ENCODE assay signal across 9 mouse cellular contexts in the genomic region with DNA sequence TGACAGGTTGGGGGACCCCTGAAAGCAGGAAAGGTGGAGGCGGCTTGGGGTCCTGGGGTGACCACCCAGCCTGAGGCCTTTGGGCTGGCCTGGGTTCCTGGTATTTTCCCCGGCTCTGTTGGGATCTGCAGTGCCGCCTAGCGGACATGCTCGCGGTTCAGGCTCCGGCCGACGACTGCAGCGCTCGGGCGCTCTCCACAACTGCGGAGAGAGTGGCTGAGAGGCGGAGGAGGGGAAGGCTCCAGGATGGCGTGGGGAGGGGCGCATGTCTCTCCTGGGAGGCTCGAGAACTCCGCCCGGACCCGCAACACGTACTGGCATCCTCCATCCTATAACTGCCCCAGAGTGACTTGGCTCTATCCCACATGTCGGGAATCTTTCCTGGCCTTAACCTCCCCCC. TPM values are rescaled to one million over a fixed set of nuclear protein-coding genes. Genes with fewer than 3 reads are reported as not detected.
DNase-seq lines count a peak whose midpoint lies in the region; ATAC-seq and TF ChIP-seq lines count a peak whose summit lies in the region.
"Had no signal": no experiment of that assay in that cellular context is flagged by ENCODE, and none has a peak within 500 bp of the region (broad histone marks: within the 10 kb centered on the region; RNA-seq: fewer than 3 reads in every experiment).

No protein-coding gene starts in this region.

- peak overlapping the region; percentile 77 for H3K4me2 ChIP-seq in embryonic facial prominence, embryonic 13.5 days
- H3K4me2 ChIP-seq in heart, embryonic 11.5 days, result peak overlapping the region; percentile 86
- peak overlapping the region; percentile 39 for H3K4me2 ChIP-seq in kidney, embryonic 14.5 days (replicated peaks; ENCODE audit: low read depth, low read length)
- H3K4me2 ChIP-seq in liver, embryonic 12.5 days, result peak overlapping the region; percentile 41

- TF ChIP-seq POLR2A in thymus, adult 2 months (IDR thresholded peaks at IDR 0.05; ENCODE audit: control insufficient read depth, extremely low read depth, insufficient read depth, low read length, poor library complexity), result no peak

- H3K9ac ChIP-seq in embryonic facial prominence, embryonic 13.5 days, result 0 out of 2 replicates have a peak overlapping the region, but pooled peaks have one; percentile 12
- no peak overlapping the region for H3K9ac ChIP-seq in heart, embryonic 11.5 days (ENCODE audit: low read depth, low read length)
- H3K9ac ChIP-seq in kidney, embryonic 14.5 days (ENCODE audit: low read depth, low read length), result peak overlapping the region; percentile 78; the same call in 1 of the 2 replicates
- no peak overlapping the region for H3K9ac ChIP-seq in liver, embryonic 12.5 days

- 2% methylated on average over 22 of the region's 22 CpGs for WGBS in embryonic facial prominence, embryonic 13.5 days
- WGBS in heart, embryonic 11.5 days (ENCODE audit: insufficient replicate concordance), result under 1% methylated on average over 22 of the region's 22 CpGs
- 2% methylated on average over 22 of the region's 22 CpGs for WGBS in kidney, embryonic 14.5 days
- WGBS in liver, embryonic 12.5 days (ENCODE audit: insufficient replicate concordance), result 6% methylated on average over 22 of the region's 22 CpGs
- WGBS in thymus, adult 2 months, result 6% methylated on average over 22 of the region's 22 CpGs

- peaks cover 3% of the 10 kb centered on the region; the same call in 1 of the 2 replicates for H3K9me3 ChIP-seq in embryonic facial prominence, embryonic 13.5 days
- H3K9me3 ChIP-seq in heart, embryonic 11.5 days (replicated peaks; ENCODE audit: control insufficient read depth, low read length), result no peaks in the 10 kb centered on the region
- 0 out of 2 replicates have a peak, but pooled peaks cover 1% of the 10 kb centered on the region for H3K9me3 ChIP-seq in kidney, embryonic 14.5 days (ENCODE audit: control insufficient read depth, low read length)
- H3K9me3 ChIP-seq in liver, embryonic 12.5 days (replicated peaks), result no peaks in the 10 kb centered on the region

- TF ChIP-seq CTCF in thymus, adult 2 months (IDR thresholded peaks at IDR 0.05; ENCODE audit: borderline replicate concordance, control insufficient read depth, extremely low read depth, insufficient read depth, low read length, poor library complexity), result peak; percentile 79; the same call in 1 of the 2 replicates

- H3K4me3 ChIP-seq in embryonic facial prominence, embryonic 13.5 days, result peak overlapping the region; percentile 26
- peak overlapping the region; percentile 14; the same call in 1 of the 2 replicates for H3K4me3 ChIP-seq in heart, embryonic 11.5 days (ENCODE audit: low read depth, low read length)
- peak overlapping the region; percentile 99 for H3K4me3 ChIP-seq in kidney, embryonic 14.5 days (ENCODE audit: low read length)
- H3K4me3 ChIP-seq in liver, embryonic 12.5 days, result no peak overlapping the region
- no peak overlapping the region for H3K4me3 ChIP-seq in thymus, adult 2 months (ENCODE audit: control insufficient read depth, insufficient read depth, low read length)

- DNase-seq in cerebellum, adult 18-20 months, result peak; percentile 49 to 62
- no peak for DNase-seq in cerebellum, adult 11-12 months
- DNase-seq in naive thymus-derived CD4-positive, alpha-beta T cell, adult 2 months (ENCODE audit: low read depth), result peak; percentile 15
- peak; percentile 59 for DNase-seq in thymus, adult 2 months

- H3K36me3 ChIP-seq in embryonic facial prominence, embryonic 13.5 days, result peaks cover 14% of the 10 kb centered on the region
- no peaks in the 10 kb centered on the region; the same call in 1 of the 2 replicates for H3K36me3 ChIP-seq in heart, embryonic 11.5 days (ENCODE audit: control insufficient read depth, insufficient read depth, low read length)
- peaks cover 28% of the 10 kb centered on the region for H3K36me3 ChIP-seq in kidney, embryonic 14.5 days (ENCODE audit: control insufficient read depth, insufficient read depth, low read length)
- 0 out of 2 replicates have a peak, but pooled peaks cover 5% of the 10 kb centered on the region for H3K36me3 ChIP-seq in liver, embryonic 12.5 days
- H3K36me3 ChIP-seq in thymus, adult 2 months (ENCODE audit: control insufficient read depth, insufficient read depth, low read length), result no peaks in the 10 kb centered on the region

- H3K27ac ChIP-seq in embryonic facial prominence, embryonic 13.5 days, result no peak overlapping the region; the same call in 1 of the 2 replicates
- H3K27ac ChIP-seq in heart, embryonic 11.5 days (ENCODE audit: low read depth, low read length), result no peak overlapping the region
- H3K27ac ChIP-seq in kidney, embryonic 14.5 days (ENCODE audit: low read depth, low read length), result peak overlapping the region; percentile 47; the same call in 1 of the 2 replicates
- no peak overlapping the region for H3K27ac ChIP-seq in liver, embryonic 12.5 days
- no peak overlapping the region for H3K27ac ChIP-seq in thymus, adult 2 months (ENCODE audit: control insufficient read depth, insufficient read depth, low read length)

- peak; percentile 76 for ATAC-seq in embryonic facial prominence, embryonic 13.5 days (ENCODE audit: insufficient number of reproducible peaks, insufficient read depth, low FRiP score, low TSS enrichment, low read depth)
- peak; percentile 50 for ATAC-seq in heart, embryonic 11.5 days (replicated peaks; ENCODE audit: insufficient number of reproducible peaks, low FRiP score, low TSS enrichment)
- peak; percentile 89 for ATAC-seq in kidney, embryonic 14.5 days (ENCODE audit: low FRiP score, low TSS enrichment)
- ATAC-seq in liver, embryonic 12.5 days, result peak; percentile 41; the same call in 1 of the 2 replicates

- peaks cover 22% of the 10 kb centered on the region for H3K4me1 ChIP-seq in embryonic facial prominence, embryonic 13.5 days
- H3K4me1 ChIP-seq in heart, embryonic 11.5 days (ENCODE audit: control insufficient read depth, insufficient read depth, low read length), result peaks cover 19% of the 10 kb centered on the region
- H3K4me1 ChIP-seq in kidney, embryonic 14.5 days (ENCODE audit: control insufficient read depth, insufficient read depth, low read length), result peaks cover 8% of the 10 kb centered on the region; the same call in 1 of the 2 replicates
- peaks cover 33% of the 10 kb centered on the region for H3K4me1 ChIP-seq in liver, embryonic 12.5 days
- H3K4me1 ChIP-seq in thymus, adult 2 months (replicated peaks; ENCODE audit: control insufficient read depth, insufficient read depth, low read length), result peaks cover 9% of the 10 kb centered on the region

- H3K27me3 ChIP-seq in embryonic facial prominence, embryonic 13.5 days, result peaks cover 18% of the 10 kb centered on the region
- H3K27me3 ChIP-seq in heart, embryonic 11.5 days (ENCODE audit: control insufficient read depth, insufficient read depth, low read length), result peaks cover 23% of the 10 kb centered on the region
- no peaks in the 10 kb centered on the region for H3K27me3 ChIP-seq in kidney, embryonic 14.5 days (ENCODE audit: control insufficient read depth, insufficient read depth, low read length)
- peaks cover 75% of the 10 kb centered on the region for H3K27me3 ChIP-seq in liver, embryonic 12.5 days (replicated peaks)
- H3K27me3 ChIP-seq in thymus, adult 2 months (ENCODE audit: control insufficient read depth, insufficient read depth, low read length), result peaks cover 24% of the 10 kb centered on the region

RNA-seq across cellular contexts. Expression of gene Zfp503, which starts 7.9 kb away (rescaled TPM):
- polyA plus RNA-seq in embryonic facial prominence, embryonic 13.5 days (2015; fragmentation: Nextera tagmentation; extraction: Ambion mirVana), result 25.9 and 30.5 TPM in 2 replicates
- polyA plus RNA-seq in heart, embryonic 11.5 days (2014; fragmentation: Nextera tagmentation; extraction: Ambion mirVana), result 2.3 and 3.3 TPM in 2 replicates
- polyA plus RNA-seq in kidney, embryonic 14.5 days (2014; fragmentation: Nextera tagmentation; extraction: Ambion mirVana), result 26.7 and 44.3 TPM in 2 replicates
- polyA plus RNA-seq in liver, embryonic 12.5 days (2016; fragmentation: Nextera tagmentation; extraction: Ambion mirVana), result 2.8 and 4.0 TPM in 2 replicates
- 8.1 and 8.4 TPM in 2 replicates for polyA plus RNA-seq in thymus, adult 2 months (2012; rRNA removed)

RNA-seq across cellular contexts. Expression of gene Lrmda, which starts 38.0 kb away (rescaled TPM):
- polyA plus RNA-seq in embryonic facial prominence, embryonic 13.5 days (2015; fragmentation: Nextera tagmentation; extraction: Ambion mirVana), result 0.52 and 1.2 TPM in 2 replicates
- 0.23 and 0.70 TPM in 2 replicates for polyA plus RNA-seq in heart, embryonic 11.5 days (2014; fragmentation: Nextera tagmentation; extraction: Ambion mirVana)
- polyA plus RNA-seq in kidney, embryonic 14.5 days (2014; fragmentation: Nextera tagmentation; extraction: Ambion mirVana), result 0.29 and 0.53 TPM in 2 replicates
- 0.23 and 0.49 TPM in 2 replicates for polyA plus RNA-seq in liver, embryonic 12.5 days (2016; fragmentation: Nextera tagmentation; extraction: Ambion mirVana)
- polyA plus RNA-seq in thymus, adult 2 months (2012; rRNA removed), result 0.51 and 0.68 TPM in 2 replicates
- polyA plus RNA-seq: C2C12 had no signal

Comparison
In these comparisons a context has a peak if more than half of its experiments do, and no peak if none do; other contexts are left out.
1. H3K4me3 ChIP-seq: peak in embryonic facial prominence, embryonic 13.5 days (single experiment), heart, embryonic 11.5 days (single experiment) and kidney, embryonic 14.5 days (single experiment); none in liver, embryonic 12.5 days (single experiment) and thymus, adult 2 months (single experiment).
2. H3K9ac ChIP-seq: peak in embryonic facial prominence, embryonic 13.5 days (single experiment) and kidney, embryonic 14.5 days (single experiment); none in heart, embryonic 11.5 days (single experiment) and liver, embryonic 12.5 days (single experiment).
3. Peak in every context shown above with its lines, with median percentiles within 50 percentile points of each other: ATAC-seq and H3K4me2 ChIP-seq.